Mouse (Mus musculus) forebrain, embryonic 14.5 days (tissue): Measurements from ENCODE around the gene Baiap2l1. TPM values are rescaled to one million over a fixed set of nuclear protein-coding genes. Genes with fewer than 3 reads are reported as not detected.

Experiments
- ATAC-seq: fragments of 200-750 bp; cut with Nextera tagmentation; 2 replicates; pipeline ENCODE4 v1.8.0; 2017; ENCODE audit warnings: mild to moderate bottlenecking, moderate library complexity
- DNase-seq: peaks from one replicate; pipeline ENCODE4 v3.0.0-alpha.2; 2015; ENCODE audit warnings: low spot score
- H3K27ac ChIP-seq: fragments of 300-500 bp; sonication (generic); 2 replicates; pipeline ENCODE4 v1.5.1; 2014; ENCODE audit warnings: low read depth, mild to moderate bottlenecking, control low read depth, low read length, moderate library complexity
- H3K27me3 ChIP-seq: fragments of 300-500 bp; sonication (generic); replicated peaks from 2 replicates; pipeline ENCODE4 v1.6.1; 2014; ENCODE audit warnings: low read length, control low read depth, mixed read lengths; ENCODE audit not compliant: control insufficient read depth, insufficient read depth
- H3K36me3 ChIP-seq: fragments of 300-500 bp; sonication (generic); 2 replicates; pipeline ENCODE4 v1.6.1; 2014; ENCODE audit warnings: low read length, control low read depth; ENCODE audit not compliant: control insufficient read depth, insufficient read depth
- H3K4me1 ChIP-seq: fragments of 300-500 bp; sonication (generic); 2 replicates; pipeline ENCODE4 v1.6.1; 2014; ENCODE audit warnings: antibody characterized with exemption, low read length, control low read depth; ENCODE audit not compliant: control insufficient read depth, insufficient read depth
- H3K4me2 ChIP-seq: fragments of 300-500 bp; sonication (generic); 2 replicates; pipeline ENCODE4 v1.6.1; 2014; ENCODE audit warnings: mild to moderate bottlenecking, control low read depth, low read length
- H3K4me3 ChIP-seq: fragments of 300-500 bp; sonication (generic); 2 replicates; pipeline ENCODE4 v1.5.1; 2014; ENCODE audit warnings: low read depth, low read length, control low read depth
- H3K9ac ChIP-seq: fragments of 300-500 bp; sonication (generic); 2 replicates; pipeline ENCODE4 v1.6.1; 2014; ENCODE audit warnings: mild to moderate bottlenecking, low read length, control low read depth, moderate library complexity
- H3K9me3 ChIP-seq: fragments of 300-500 bp; sonication (generic); replicated peaks from 2 replicates; pipeline ENCODE4 v1.6.1; 2016; ENCODE audit warnings: low read length, control low read depth, mixed read lengths; ENCODE audit not compliant: control insufficient read depth
- WGBS: fragments of 180-500 bp; shearing (Covaris S2); extraction: QIAGEN DNeasy Blood & Tissue Kit; methylation state at CpG from one replicate; pipeline ENCODE4 v1.1.7; 2014; 5-methylcytosine and 5-hydroxymethylcytosine counted together
- polyA plus RNA-seq: library from polyadenylated mRNA; unstranded; fragments of >200 nt; fragmentation: Nextera tagmentation; extraction: Ambion mirVana; gene quantifications from 2 replicates; pipeline ENCODE4 v1.2.1, GENCODE M21; 2014

Baiap2l1 gene
- polyA plus RNA-seq, 1 experiment from 2014 or later: 0.81 TPM

GRCm38 (mm10) chr5:144254811-144255631 lies 102.9 kb downstream of the Baiap2l1 start:
- WGBS: under 1% methylated on average over 32 of the region's 84 CpGs
- ATAC-seq (peak; percentile 83), DNase-seq (peak; percentile 92)
- Histone ChIP-seq H3K27me3 (no peaks in the 10 kb centered on the region), H3K9ac (peak overlapping the region; percentile 86), H3K9me3 (no peaks in the 10 kb centered on the region; the same call in 1 of the 2 replicates), H3K36me3 (peaks cover 22% of the 10 kb centered on the region), H3K4me1 (peaks cover 28% of the 10 kb centered on the region), H3K27ac (peak overlapping the region; percentile 83), H3K4me2 (peak overlapping the region; percentile 74), H3K4me3 (peak overlapping the region; percentile 98)

- Histone ChIP-seq H3K9ac (0 out of 2 replicates have a peak overlapping the region, but pooled peaks have one; percentile 86), H3K9me3 (no peaks in the 10 kb centered on the region; the same call in 1 of the 2 replicates), H3K27me3 (no peaks in the 10 kb centered on the region), H3K4me3 (peak overlapping the region; percentile 98), H3K4me2 (peak overlapping the region; percentile 74), H3K36me3 (peaks cover 14% of the 10 kb centered on the region), H3K27ac (no peak overlapping the region), H3K4me1 (peaks cover 27% of the 10 kb centered on the region)
- WGBS: 58% methylated on average over 16 of the region's 16 CpGs
- DNase-seq (no peak), ATAC-seq (peak; percentile 8; the same call in 1 of the 2 replicates)
Observed at GRCm38 (mm10) chr5:144254122-144254810, 103.6 kb downstream of the Baiap2l1 start.

GRCm38 (mm10) chr5:144253212-144253611 lies 104.7 kb downstream of the Baiap2l1 start:
- Histone ChIP-seq H3K9ac (no peak overlapping the region), H3K4me2 (no peak overlapping the region), H3K4me1 (peaks cover 16% of the 10 kb centered on the region), H3K9me3 (no peaks in the 10 kb centered on the region; the same call in 1 of the 2 replicates), H3K27ac (no peak overlapping the region), H3K36me3 (0 out of 2 replicates have a peak, but pooled peaks cover 4% of the 10 kb centered on the region), H3K27me3 (no peaks in the 10 kb centered on the region), H3K4me3 (no peak overlapping the region)
- DNase-seq (no peak), ATAC-seq (no peak)
- 80% methylated on average over 4 of the region's 4 CpGs for WGBS

- WGBS: 90% methylated on average over 13 of the region's 13 CpGs
Observed at GRCm38 (mm10) chr5:144251876-144252577, 105.9 kb downstream of the Baiap2l1 start.

GRCm38 (mm10) chr5:144249871-144250270 lies 108.0 kb downstream of the Baiap2l1 start:
- Histone ChIP-seq H3K9me3 (no peaks in the 10 kb centered on the region; the same call in 1 of the 2 replicates), H3K4me1 (no peaks in the 10 kb centered on the region), H3K27ac (no peak overlapping the region), H3K4me3 (no peak overlapping the region), H3K4me2 (no peak overlapping the region), H3K9ac (no peak overlapping the region), H3K27me3 (no peaks in the 10 kb centered on the region), H3K36me3 (no peaks in the 10 kb centered on the region)
- DNase-seq (no peak), ATAC-seq (no peak)
- 84% methylated on average over 3 of the region's 3 CpGs for WGBS

More at GRCm38 (mm10) chr5:144251876-144252577, 105.9 kb downstream of the Baiap2l1 start:
- DNase-seq: no peak
- Histone ChIP-seq H3K4me1 (peaks cover 4% of the 10 kb centered on the region), H3K27me3 (no peaks in the 10 kb centered on the region), H3K4me2 (no peak overlapping the region), H3K27ac (no peak overlapping the region), H3K9ac (no peak overlapping the region), H3K9me3 (no peaks in the 10 kb centered on the region; the same call in 1 of the 2 replicates), H3K36me3 (no peaks in the 10 kb centered on the region), H3K4me3 (no peak overlapping the region)
- no peak for ATAC-seq

GRCm38 (mm10) chr5:144247906-144248585 lies 109.9 kb downstream of the Baiap2l1 start:
- Histone ChIP-seq H3K36me3 (no peaks in the 10 kb centered on the region), H3K4me1 (no peaks in the 10 kb centered on the region), H3K4me3 (no peak overlapping the region), H3K4me2 (no peak overlapping the region), H3K9ac (no peak overlapping the region), H3K27ac (no peak overlapping the region), H3K27me3 (no peaks in the 10 kb centered on the region), H3K9me3 (no peaks in the 10 kb centered on the region; the same call in 1 of the 2 replicates)
- DNase-seq (no peak), ATAC-seq (no peak)
- WGBS: 87% methylated on average over 10 of the region's 10 CpGs

- Histone ChIP-seq H3K4me1 (no peaks in the 10 kb centered on the region), H3K36me3 (no peaks in the 10 kb centered on the region), H3K4me2 (no peak overlapping the region), H3K4me3 (no peak overlapping the region), H3K9me3 (no peaks in the 10 kb centered on the region; the same call in 1 of the 2 replicates), H3K27ac (no peak overlapping the region), H3K27me3 (no peaks in the 10 kb centered on the region), H3K9ac (no peak overlapping the region)
- DNase-seq (no peak), ATAC-seq (no peak)
- WGBS: 81% methylated on average over 10 of the region's 10 CpGs
Observed at GRCm38 (mm10) chr5:144247307-144247706, 110.6 kb downstream of the Baiap2l1 start.

GRCm38 (mm10) chr5:144246669-144247068 lies 111.2 kb downstream of the Baiap2l1 start:
- Histone ChIP-seq H3K9ac (no peak overlapping the region), H3K4me1 (no peaks in the 10 kb centered on the region), H3K36me3 (no peaks in the 10 kb centered on the region), H3K27ac (no peak overlapping the region), H3K9me3 (no peaks in the 10 kb centered on the region; the same call in 1 of the 2 replicates), H3K4me2 (no peak overlapping the region), H3K27me3 (no peaks in the 10 kb centered on the region), H3K4me3 (no peak overlapping the region)
- no peak for ATAC-seq
- DNase-seq: no peak
- 90% methylated on average over 7 of the region's 7 CpGs for WGBS
